Mouse (Mus musculus) c-Kit-positive CD71-positive TER-119-negative erythroid progenitor cells, embryonic 14.5 days (primary cell): ENCODE results near the gene Wdr19.

Experiments used
- DNase-seq: peaks from one replicate; pipeline ENCODE4 v3.0.0-alpha.2; 2013; ENCODE audit warnings: low read depth

Wdr19 gene

DNA sequence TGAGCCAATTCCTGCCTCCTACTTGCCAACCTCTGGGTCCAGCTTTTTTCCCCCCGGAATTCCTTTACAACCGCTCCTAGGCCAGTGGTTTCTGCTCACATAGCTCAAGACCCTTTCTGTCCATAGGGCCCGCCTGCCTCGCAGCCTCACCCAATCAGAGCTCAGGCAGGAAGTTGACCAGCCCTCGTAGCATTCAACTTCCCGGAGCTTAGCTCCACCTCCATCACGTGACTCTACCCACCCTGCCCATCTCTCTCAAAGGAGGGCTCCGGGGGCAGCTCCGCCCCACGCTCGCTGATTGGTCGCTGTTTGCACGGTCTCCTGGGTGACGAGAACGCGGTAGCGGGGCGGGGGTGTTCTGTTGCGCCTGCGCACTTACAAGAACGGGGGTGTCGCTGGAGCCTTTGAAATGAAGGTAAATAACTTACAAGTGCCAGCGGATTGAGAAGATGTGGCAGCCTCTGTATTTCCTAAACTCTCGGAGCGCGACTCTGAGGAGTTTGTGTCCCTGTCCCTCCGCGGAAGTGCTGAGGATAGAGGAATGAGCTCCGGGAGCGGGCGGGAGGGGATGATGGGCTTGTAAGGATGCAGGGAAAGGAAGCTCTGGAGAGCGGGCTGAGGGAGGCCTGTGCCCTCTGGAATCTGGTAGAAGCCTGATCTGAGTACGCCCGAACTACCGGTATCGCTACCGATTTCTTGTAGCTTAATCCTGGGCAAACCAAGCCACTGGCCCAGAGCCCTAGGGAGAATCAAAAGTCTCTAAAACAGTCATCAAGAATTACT, at the start of gene Wdr19:
Gene Wdr19, plus strand, starts transcription at position 351 of the 783 bp plus-strand sequence.
- peak; percentile 99 for DNase-seq

DNA sequence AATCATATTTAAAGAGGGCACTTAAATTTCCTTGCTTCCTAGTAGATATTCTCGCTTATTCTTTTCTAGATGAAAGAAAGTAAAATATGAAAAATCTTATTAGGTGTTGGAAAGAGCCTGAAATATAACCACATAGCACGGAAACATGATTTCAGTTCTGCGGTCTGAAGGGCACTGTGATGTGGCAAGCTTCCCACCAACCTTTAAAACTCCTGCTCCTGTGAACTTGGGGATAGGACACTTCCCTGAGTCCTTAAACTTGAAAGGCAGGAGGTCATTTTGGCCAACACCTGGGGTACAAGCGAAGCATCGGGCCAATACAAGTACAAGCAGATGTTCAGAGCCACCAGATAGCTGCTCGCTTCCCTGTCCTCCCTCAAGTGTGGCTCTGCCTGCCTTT, 49.8 kb upstream of the Wdr19 start:
- no peak for DNase-seq

DNA sequence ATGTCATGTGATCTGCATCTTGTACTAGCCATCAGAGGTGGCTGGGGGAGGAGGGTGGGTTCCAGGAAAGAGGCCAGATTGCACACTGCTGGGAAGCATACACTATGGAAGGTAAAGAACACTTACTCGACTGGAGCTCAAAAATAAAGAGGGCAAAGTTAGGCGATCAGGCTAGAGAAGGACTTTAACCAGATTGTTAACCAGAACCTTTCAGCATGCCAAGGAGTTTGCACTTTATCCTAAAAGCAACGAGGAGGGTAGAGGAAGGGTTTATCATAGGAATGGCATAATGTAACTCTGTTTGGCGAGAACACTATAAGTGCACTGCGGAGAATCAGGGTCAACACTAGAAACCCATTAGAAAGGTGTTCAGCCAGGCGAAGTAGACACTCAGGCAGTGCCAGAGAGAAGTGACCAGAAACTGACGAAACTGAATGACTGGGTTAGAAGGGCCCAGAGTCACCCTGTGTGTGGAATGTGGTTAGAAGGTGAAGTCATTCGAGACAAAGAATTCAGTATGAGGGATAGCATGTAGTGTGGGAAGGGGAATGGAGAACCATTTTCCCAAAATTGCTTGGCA, 49.0 kb upstream of the Wdr19 start:
- DNase-seq = no peak

GRCm38 (mm10) chr5:65151276-65151675, 48.2 kb upstream of the Wdr19 start:
- DNase-seq = no peak

- DNase-seq = no peak
Observed at GRCm38 (mm10) chr5:65151767-65152166, 47.7 kb upstream of the Wdr19 start.

GRCm38 (mm10) chr5:65154287-65154686, 45.2 kb upstream of the Wdr19 start:
- no peak for DNase-seq

DNA sequence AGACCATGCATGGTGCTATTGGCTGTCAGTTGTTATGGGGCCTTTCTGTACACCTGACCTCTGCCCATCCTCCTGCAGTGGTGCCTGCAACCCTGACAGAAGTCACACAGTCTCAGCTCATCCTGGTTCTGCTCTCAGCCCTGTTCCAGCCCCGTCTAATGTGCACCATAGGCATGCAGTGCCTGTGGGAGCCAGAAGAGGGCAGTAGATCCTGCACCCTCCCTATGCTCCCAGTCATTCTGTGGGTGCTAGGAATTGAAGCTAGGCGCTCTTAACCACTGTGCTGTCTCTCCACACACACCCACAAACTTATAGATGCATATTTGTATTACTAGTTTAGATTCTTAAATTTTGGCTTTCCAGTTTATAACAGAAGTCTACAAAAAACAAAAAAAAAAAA, 42.6 kb upstream of the Wdr19 start:
- DNase-seq = peak; percentile 32

GRCm38 (mm10) chr5:65157412-65158381, 41.8 kb upstream of the Wdr19 start:
- no peak for DNase-seq

- no peak for DNase-seq
Observed at GRCm38 (mm10) chr5:65158696-65159305, 40.7 kb upstream of the Wdr19 start.

DNA sequence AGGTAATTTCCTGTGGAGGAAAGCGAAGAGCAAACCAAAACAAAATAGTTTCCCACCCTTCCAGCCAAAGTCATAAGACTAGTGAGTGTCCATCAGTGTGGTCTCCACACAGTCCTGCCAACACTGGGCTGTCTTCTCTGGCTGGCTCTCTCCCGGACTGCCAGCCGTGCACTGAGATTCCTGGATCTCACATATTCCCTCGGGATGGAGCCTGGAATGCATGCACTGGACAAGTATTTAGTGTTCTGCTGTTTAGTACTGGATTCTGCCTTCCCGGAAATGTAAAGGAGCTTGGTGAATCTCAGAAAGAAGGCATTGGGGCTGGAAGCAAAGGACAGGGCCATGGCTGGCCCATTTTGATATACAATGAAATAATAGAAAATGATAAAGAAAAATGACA, 36.5 kb upstream of the Wdr19 start:
- no peak for DNase-seq

- no peak for DNase-seq
Observed at GRCm38 (mm10) chr5:65163489-65164092, 35.9 kb upstream of the Wdr19 start.

- no peak for DNase-seq
Observed at GRCm38 (mm10) chr5:65170206-65170605, 29.3 kb upstream of the Wdr19 start.

GRCm38 (mm10) chr5:65175035-65175917, 24.2 kb upstream of the Wdr19 start:
- DNase-seq = no peak

DNA sequence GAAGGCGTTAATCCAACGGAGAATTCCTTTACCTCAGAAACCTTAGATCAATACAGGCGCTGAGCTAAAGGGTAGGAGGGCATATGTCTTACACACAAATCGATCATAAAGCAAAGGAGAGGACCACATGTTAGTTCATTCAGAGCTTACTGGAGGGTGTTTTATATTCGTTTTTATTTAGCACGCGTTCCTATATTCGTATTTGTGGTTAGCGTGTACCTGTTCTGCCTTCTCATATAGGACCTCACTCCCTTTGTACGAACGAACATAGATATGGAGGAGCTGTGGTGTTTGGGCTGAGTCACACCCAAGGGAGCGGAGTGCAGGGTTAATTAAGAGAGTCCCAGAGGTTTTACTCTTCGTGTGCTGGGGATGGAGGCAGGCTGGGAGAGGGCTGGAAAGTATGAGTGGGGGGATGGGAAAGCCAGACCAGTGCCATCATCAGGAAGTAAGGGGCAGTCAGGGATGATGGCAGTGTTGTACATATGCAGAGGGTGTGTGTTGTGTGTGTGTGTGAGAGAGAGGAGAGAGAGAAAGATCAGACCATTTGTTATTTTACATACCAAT, 23.5 kb upstream of the Wdr19 start:
- no peak for DNase-seq

DNA sequence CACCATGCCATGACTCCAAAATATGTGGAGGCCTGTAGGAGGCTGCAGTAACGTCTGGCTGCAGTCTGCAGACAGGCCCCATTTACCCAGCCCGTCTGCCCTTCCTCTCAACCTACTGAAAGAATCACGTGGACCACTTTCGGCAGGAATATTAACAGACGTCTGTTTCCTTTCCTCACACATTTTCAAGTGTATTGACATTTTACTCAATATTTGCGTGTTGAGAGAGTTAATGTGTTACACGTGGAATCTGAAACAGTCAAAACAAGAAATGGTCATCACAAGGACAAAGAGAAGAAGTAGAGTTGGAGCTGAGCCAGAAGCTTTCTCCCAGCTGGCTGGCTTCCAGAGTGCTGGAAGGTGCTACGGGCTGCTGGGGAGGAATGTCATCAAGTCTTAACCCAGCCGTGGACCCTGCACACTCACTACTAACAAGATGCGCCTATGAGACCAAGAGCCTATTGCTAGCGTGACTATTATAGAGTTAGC, 22.4 kb upstream of the Wdr19 start:
- no peak for DNase-seq

DNA sequence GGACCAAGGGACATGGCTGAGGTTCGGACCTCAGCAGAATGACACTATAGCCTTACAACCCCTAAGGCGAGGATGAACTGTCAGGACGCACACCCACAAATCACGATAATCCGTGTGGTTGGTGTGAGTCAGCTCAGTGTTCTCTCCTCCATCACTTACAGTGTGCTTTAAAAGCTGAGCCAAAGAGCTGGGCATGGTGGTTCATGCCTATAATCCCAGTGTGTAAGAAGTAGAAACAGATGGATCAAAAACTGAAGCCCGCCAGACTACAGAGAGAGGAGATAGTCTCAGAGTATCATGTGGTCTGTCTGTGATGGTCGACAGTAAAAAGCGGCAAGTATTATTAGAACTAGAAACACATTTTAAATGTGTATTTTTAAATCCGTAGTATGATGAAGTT, 21.0 kb upstream of the Wdr19 start:
- no peak for DNase-seq

DNA sequence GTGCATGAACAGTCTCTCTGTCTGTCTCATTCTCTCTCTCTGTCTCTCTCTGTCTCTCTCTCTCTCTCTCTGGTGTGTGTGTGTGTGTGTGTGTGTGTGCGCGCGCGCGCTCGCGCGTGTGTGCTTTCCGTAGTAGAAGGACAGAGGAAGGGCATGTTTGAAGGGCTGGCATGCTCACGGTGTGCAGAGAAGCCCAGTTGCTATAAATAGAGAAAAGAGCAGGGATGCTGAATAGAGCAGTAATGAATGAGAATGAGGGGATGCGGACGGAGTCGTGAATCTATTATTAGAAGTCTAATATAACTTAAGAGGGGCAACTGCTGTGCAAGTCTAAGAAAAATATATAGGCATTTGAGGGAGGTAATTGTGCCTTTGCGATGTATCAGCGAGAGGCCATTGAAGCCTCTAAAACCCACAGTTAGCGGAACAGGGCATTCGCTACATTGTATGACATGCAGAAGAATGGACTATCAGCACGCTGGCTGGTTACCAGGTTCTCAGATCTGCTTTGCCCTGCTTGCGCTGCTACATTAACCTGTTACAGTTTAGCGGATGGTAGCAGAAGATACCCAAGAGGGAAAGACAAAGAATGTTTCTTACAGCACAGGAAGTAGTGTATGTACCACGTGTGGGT, 18.2 kb upstream of the Wdr19 start:
- no peak for DNase-seq

- DNase-seq = no peak
Observed at GRCm38 (mm10) chr5:65181794-65182169, 17.7 kb upstream of the Wdr19 start.

GRCm38 (mm10) chr5:65182268-65182667, 17.2 kb upstream of the Wdr19 start:
- DNase-seq = no peak

DNA sequence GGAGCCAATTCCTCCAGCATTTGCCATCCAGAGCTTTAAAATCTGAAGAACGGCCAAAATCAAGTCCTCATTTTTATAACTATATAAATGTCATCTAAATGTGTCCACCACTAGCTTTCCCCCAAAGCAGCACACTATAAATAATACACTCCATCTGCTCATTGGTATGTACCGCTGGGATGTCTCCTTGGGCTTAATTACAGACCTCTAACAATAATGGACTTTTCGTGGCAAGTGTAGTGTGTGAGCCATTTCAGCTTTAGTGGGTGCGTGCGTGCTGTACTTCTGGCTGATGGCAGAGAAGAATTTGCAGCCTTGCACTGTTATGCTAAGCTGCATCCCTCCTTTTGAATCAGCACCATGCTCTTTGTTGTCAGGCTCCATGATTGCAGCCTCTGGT, 7.9 kb upstream of the Wdr19 start:
- DNase-seq = no peak
